Mouse (Mus musculus) neural tube, embryonic 14.5 days (tissue): ENCODE measurements around the gene Abhd6. TPM values are rescaled to one million over a fixed set of nuclear protein-coding genes. Genes with fewer than 3 reads are reported as not detected.

Source experiments
- ATAC-seq: fragments of 200-750 bp; cut with Nextera tagmentation; 2 replicates; pipeline ENCODE4 v1.8.0; 2017; ENCODE audit warnings: low read depth, mild to moderate bottlenecking, moderate TSS enrichment, moderate library complexity
- H3K27ac ChIP-seq: fragments of 300-500 bp; sonication (generic); 2 replicates; pipeline ENCODE4 v1.5.1; 2014; ENCODE audit warnings: low read depth, mild to moderate bottlenecking, control low read depth, low read length, moderate library complexity, mixed read lengths
- H3K27me3 ChIP-seq: fragments of 300-500 bp; sonication (generic); 2 replicates; pipeline ENCODE4 v1.6.1; 2014; ENCODE audit warnings: low read length; ENCODE audit not compliant: control insufficient read depth, insufficient read depth
- H3K36me3 ChIP-seq: fragments of 300-500 bp; sonication (generic); 2 replicates; pipeline ENCODE4 v1.6.1; 2014; ENCODE audit warnings: low read length, mixed read lengths; ENCODE audit not compliant: control insufficient read depth, insufficient read depth
- H3K4me1 ChIP-seq: fragments of 300-500 bp; sonication (generic); 2 replicates; pipeline ENCODE4 v1.6.1; 2014; ENCODE audit warnings: low read length; ENCODE audit not compliant: control insufficient read depth, insufficient read depth
- H3K4me2 ChIP-seq: fragments of 300-500 bp; sonication (generic); 2 replicates; pipeline ENCODE4 v1.6.1; 2014; ENCODE audit warnings: mild to moderate bottlenecking, low read depth, low read length, control low read depth
- H3K4me3 ChIP-seq: fragments of 300-500 bp; sonication (generic); 2 replicates; pipeline ENCODE4 v1.5.1; 2014; ENCODE audit warnings: low read depth, low read length, control low read depth, mixed read lengths
- H3K9ac ChIP-seq: fragments of 300-500 bp; sonication (generic); replicated peaks from 2 replicates; pipeline ENCODE4 v1.6.1; 2014; ENCODE audit warnings: low read depth, mild to moderate bottlenecking, control low read depth, low read length, mixed read lengths
- H3K9me3 ChIP-seq: fragments of 300-500 bp; sonication (generic); 2 replicates; pipeline ENCODE4 v1.6.1; 2016; ENCODE audit warnings: low read length; ENCODE audit not compliant: control insufficient read depth
- WGBS: fragments of 180-500 bp; shearing (Covaris S2); extraction: QIAGEN DNeasy Blood & Tissue Kit; methylation state at CpG from one replicate; pipeline ENCODE4 v1.1.7; 2014; 5-methylcytosine and 5-hydroxymethylcytosine counted together
- polyA plus RNA-seq: library from polyadenylated mRNA; unstranded; fragments of >200 nt; fragmentation: Nextera tagmentation; extraction: Ambion mirVana; gene quantifications from 2 replicates; pipeline ENCODE4 v1.2.1, GENCODE M21; 2014

Abhd6 gene
- polyA plus RNA-seq, 1 experiment from 2014 or later = 35.3 TPM

DNA sequence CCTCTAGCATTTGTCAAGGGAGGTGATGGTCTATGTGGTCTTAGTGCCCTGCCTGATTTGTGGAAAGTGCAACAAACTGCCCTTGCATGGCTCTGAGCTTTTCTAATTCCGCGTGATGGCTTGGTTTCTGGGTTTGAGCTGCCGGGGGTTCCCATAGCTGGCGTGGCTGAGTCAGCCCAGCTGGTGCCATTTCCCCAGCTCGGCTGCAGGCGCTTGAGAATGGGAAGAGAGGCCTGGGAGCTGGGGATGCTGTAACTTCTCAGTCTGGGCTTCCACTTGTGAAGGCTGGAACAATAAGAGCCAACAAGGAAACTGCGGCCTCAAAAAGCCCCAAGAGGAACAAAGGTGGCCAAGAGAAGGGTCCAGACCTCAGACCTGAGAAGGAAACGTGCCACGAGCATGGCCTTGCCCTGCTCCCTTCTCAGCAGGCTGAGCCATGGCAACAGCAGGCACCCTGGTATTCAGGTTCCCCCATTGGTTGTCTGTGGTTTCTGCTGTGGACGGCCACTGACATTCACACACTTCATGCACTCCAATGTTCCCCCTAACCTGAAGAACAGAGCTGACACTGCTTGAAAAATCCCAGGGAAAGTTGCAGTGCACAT lies 30.7 kb upstream of the Abhd6 start:
- no peak overlapping the region for H3K27ac ChIP-seq
- no peak for ATAC-seq
- H3K4me3 ChIP-seq = no peak overlapping the region
- H3K9ac ChIP-seq = no peak overlapping the region
- no peaks in the 10 kb centered on the region for H3K27me3 ChIP-seq
- H3K4me2 ChIP-seq = no peak overlapping the region
- 69% methylated on average over 10 of the region's 10 CpGs for WGBS
- no peaks in the 10 kb centered on the region for H3K36me3 ChIP-seq
- H3K9me3 ChIP-seq = no peaks in the 10 kb centered on the region
- no peaks in the 10 kb centered on the region for H3K4me1 ChIP-seq

DNA sequence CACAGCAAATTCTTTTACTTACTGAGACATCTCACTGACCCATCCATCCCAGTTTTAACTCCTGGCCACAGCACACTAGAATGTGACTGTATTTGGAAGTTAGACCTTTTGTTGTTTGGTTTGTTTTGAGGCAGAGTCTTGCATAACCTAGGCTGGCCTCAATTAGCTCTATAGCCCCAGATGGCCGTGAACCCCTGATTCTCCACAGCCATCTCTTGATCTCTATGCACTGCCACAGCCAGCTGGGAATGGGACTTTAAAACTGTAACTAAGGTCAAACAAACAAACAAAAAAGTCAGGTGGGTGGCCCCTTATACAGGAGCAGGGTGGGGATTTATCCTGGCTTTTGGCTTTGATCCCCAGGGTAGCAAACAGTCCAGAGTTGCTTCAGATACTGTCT lies 28.1 kb upstream of the Abhd6 start:
- no peak overlapping the region for H3K9ac ChIP-seq
- WGBS = 94% methylated on average over 1 of the region's 1 CpGs
- no peak overlapping the region for H3K4me2 ChIP-seq
- H3K36me3 ChIP-seq = no peaks in the 10 kb centered on the region
- no peaks in the 10 kb centered on the region for H3K4me1 ChIP-seq
- H3K27me3 ChIP-seq = no peaks in the 10 kb centered on the region
- ATAC-seq = no peak
- no peak overlapping the region for H3K27ac ChIP-seq
- no peaks in the 10 kb centered on the region for H3K9me3 ChIP-seq
- H3K4me3 ChIP-seq = no peak overlapping the region

DNA sequence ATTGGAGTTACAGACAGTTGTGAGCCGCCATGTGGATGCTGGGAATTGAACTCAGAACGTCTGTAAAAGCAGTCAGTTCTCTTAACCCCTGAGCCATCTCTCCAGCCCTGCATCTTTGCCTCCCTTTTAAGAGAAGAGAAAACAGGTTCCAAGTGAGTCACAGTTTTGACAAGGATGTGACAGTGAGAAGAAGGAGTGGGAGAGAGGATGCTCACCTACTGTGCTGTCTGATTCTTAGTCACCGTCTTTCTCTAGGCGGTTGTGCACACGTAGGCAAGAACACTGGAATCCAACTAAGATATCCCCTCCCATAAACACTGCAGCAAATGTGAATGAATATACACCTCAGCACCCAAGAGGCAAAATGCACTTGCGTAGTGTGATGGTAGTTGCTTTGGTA lies 27.5 kb upstream of the Abhd6 start:
- Histone ChIP-seq H3K4me3 (no peak overlapping the region), H3K36me3 (no peaks in the 10 kb centered on the region), H3K27me3 (no peaks in the 10 kb centered on the region), H3K27ac (no peak overlapping the region), H3K9me3 (no peaks in the 10 kb centered on the region), H3K4me2 (no peak overlapping the region), H3K9ac (no peak overlapping the region), H3K4me1 (no peaks in the 10 kb centered on the region)
- no peak for ATAC-seq
- WGBS = 82% methylated on average over 6 of the region's 6 CpGs

DNA sequence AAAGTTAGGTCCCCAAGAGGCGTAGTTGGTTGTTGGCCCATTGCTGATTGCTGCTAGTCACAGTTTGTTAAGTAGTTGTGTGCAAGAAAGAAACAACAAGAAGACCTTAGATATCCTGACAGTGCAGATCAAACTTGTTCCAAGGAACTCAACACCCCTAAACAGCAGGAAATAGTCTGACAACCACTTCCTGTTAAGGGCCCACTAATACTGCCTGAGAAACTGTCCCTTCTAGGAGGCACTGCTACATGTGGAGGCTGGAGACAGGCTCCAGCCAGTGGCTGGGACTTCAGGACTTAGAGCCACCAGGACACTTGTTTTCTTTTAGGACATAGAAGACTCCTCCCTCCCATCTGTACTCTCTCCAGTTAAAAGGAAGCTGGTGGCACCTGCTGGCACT lies 25.2 kb upstream of the Abhd6 start:
- H3K4me1 ChIP-seq = no peaks in the 10 kb centered on the region
- 90% methylated on average over 1 of the region's 1 CpGs for WGBS
- no peaks in the 10 kb centered on the region for H3K27me3 ChIP-seq
- H3K9me3 ChIP-seq = no peaks in the 10 kb centered on the region
- H3K27ac ChIP-seq = no peak overlapping the region
- no peak overlapping the region for H3K4me3 ChIP-seq
- H3K9ac ChIP-seq = no peak overlapping the region
- ATAC-seq = no peak
- no peaks in the 10 kb centered on the region for H3K36me3 ChIP-seq
- no peak overlapping the region for H3K4me2 ChIP-seq

DNA sequence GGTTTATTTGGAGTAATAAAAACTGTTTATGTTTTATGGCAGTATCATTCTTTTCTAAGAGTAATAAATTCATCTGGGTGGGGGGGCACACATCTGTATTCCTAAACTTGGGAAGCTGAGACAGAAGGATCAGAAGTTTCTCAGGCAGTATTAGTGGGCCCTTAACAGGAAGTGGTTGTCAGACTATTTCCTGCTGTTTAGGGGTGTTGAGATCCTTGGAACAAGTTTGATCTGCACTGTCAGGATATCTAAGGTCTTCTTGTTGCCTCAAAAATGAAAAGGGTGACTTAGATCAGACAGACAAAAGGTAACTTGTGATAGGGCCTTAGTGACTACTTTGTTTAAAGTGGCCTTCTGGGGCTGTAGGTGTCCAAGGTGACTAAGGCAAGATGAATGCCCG lies 24.5 kb upstream of the Abhd6 start:
- H3K36me3 ChIP-seq = no peaks in the 10 kb centered on the region
- H3K9me3 ChIP-seq = no peaks in the 10 kb centered on the region
- no peak overlapping the region for H3K4me2 ChIP-seq
- H3K27ac ChIP-seq = no peak overlapping the region
- no peaks in the 10 kb centered on the region for H3K4me1 ChIP-seq
- no peaks in the 10 kb centered on the region for H3K27me3 ChIP-seq
- no peak for ATAC-seq
- H3K4me3 ChIP-seq = no peak overlapping the region
- WGBS = 93% methylated on average over 1 of the region's 1 CpGs
- H3K9ac ChIP-seq = no peak overlapping the region

DNA sequence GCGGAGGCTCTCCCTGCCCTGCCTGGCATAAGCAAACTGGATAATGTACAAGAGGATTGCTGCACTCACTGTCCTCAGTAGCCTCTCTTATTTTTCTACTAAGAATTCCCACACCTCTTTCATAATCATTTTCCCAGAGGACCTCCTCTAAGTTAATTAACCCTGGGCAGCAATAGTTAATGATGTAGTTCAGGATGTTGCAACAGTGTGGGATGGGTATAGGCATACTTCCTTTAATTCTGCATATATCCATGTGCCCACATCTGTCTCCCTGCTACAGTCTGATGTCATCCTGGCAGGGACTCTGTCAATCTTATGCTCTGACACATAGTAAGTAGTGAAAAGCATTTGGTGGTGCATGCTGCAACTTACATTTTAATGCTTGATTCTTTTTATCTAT lies 21.5 kb upstream of the Abhd6 start:
- WGBS = 94% methylated on average over 1 of the region's 1 CpGs

DNA sequence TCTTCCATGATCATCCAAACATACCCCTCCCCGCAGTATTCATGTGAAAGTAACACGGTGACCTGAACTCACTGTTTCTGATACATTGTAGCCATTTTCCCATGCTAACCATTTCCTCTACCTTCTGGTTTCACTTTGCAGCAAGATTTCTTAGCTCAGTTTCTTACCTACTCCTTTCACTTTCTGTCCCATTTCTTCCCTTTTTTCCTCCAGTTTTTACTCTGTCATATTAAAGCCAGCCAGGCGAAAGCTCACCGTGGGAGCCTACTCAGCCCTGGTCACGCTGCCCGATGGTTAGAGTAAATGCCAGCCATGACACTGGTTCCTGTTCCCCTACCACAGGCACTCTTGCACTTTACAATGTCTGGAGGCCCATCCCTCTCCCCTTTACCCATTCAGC lies 15.8 kb upstream of the Abhd6 start:
- Histone ChIP-seq H3K27ac (no peak overlapping the region), H3K9ac (no peak overlapping the region), H3K4me2 (no peak overlapping the region), H3K36me3 (no peaks in the 10 kb centered on the region), H3K9me3 (no peaks in the 10 kb centered on the region), H3K4me3 (no peak overlapping the region), H3K27me3 (no peaks in the 10 kb centered on the region), H3K4me1 (no peaks in the 10 kb centered on the region)
- WGBS = 95% methylated on average over 6 of the region's 6 CpGs
- no peak for ATAC-seq

More for the DNA sequence above, 21.5 kb upstream of the Abhd6 start:
- H3K4me2 ChIP-seq = no peak overlapping the region
- H3K4me1 ChIP-seq = no peaks in the 10 kb centered on the region
- H3K9me3 ChIP-seq = no peaks in the 10 kb centered on the region
- no peak overlapping the region for H3K9ac ChIP-seq
- no peak for ATAC-seq
- H3K36me3 ChIP-seq = no peaks in the 10 kb centered on the region
- no peaks in the 10 kb centered on the region for H3K27me3 ChIP-seq
- no peak overlapping the region for H3K27ac ChIP-seq
- H3K4me3 ChIP-seq = no peak overlapping the region

DNA sequence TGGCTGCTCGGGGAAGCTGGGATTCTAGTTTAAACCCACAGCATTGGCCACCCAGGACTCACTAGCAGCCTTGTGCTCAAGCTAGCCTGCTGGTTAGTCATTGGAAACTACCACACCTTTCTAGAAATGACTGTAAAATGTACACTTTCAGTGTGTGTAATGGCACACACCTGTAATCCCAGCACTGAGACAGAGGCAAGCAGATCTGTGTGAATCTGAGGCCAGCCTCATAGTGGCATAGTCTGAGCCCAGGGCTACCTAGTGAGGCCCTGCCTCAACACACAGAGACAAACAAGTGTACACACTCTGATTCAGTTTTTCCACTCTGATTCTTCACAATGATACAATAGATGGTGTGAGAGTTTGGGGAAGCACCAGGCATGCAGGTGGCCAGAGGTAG lies 13.3 kb upstream of the Abhd6 start:
- Histone ChIP-seq H3K4me2 (no peak overlapping the region), H3K27me3 (no peaks in the 10 kb centered on the region), H3K9ac (no peak overlapping the region), H3K27ac (no peak overlapping the region), H3K4me1 (no peaks in the 10 kb centered on the region), H3K9me3 (no peaks in the 10 kb centered on the region), H3K4me3 (no peak overlapping the region), H3K36me3 (no peaks in the 10 kb centered on the region)
- ATAC-seq = no peak
- WGBS = 64% methylated on average over 1 of the region's 1 CpGs

DNA sequence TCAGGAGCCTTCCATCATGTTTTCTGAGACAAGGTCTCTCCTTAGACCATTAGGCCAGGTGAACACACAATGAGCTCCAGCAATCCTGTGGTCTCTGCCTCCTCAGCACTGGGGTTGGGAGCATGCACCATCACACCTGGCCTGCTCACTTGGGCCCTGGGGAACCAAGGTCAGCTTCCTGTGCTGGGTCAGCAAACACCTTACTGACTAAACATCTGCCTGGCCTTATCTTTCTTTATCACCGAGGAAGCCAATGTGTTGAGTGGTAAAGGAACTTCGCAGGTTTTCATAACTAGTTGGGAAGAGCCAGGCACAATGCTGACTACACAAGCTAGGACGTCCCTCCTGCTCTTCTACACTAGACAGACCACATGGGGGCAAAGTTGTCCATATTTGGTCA lies 12.7 kb upstream of the Abhd6 start:
- no peak for ATAC-seq
- Histone ChIP-seq H3K4me1 (no peaks in the 10 kb centered on the region), H3K27ac (no peak overlapping the region), H3K36me3 (no peaks in the 10 kb centered on the region), H3K9ac (no peak overlapping the region), H3K27me3 (no peaks in the 10 kb centered on the region), H3K4me3 (no peak overlapping the region), H3K9me3 (no peaks in the 10 kb centered on the region), H3K4me2 (no peak overlapping the region)
- WGBS = 79% methylated on average over 3 of the region's 3 CpGs
